Mouse (Mus musculus) brain, embryonic 14.5 days (tissue): ENCODE results near the gene Mier2.

Experiments used
- CTCF ChIP-seq: fragments of 200-500 bp; IDR thresholded peaks from 2 replicates; pipeline ENCODE4 v1.5.1; 2012; ENCODE audit warnings: inconsistent platforms, mild to moderate bottlenecking, moderate library complexity, borderline replicate concordance; ENCODE audit not compliant: insufficient read depth, insufficient read length; ENCODE audit errors: extremely low read depth
- POLR2A ChIP-seq: fragments of 200-500 bp; IDR thresholded peaks from 2 replicates; pipeline ENCODE4 v1.6.1; 2012; ENCODE audit warnings: mild to moderate bottlenecking, inconsistent platforms, borderline replicate concordance; ENCODE audit not compliant: poor library complexity, insufficient read depth, insufficient read length, severe bottlenecking; ENCODE audit errors: extremely low read depth

GRCm38 (mm10) chr10:79574796-79575195, 19.8 kb upstream of the Mier2 start:
- TF ChIP-seq CTCF = no peak
- no peak for TF ChIP-seq POLR2A
